Mouse (Mus musculus): ENCODE measurements around the gene Mfsd4b5. TPM values are rescaled to one million over a fixed set of nuclear protein-coding genes. Genes with fewer than 3 reads are reported as not detected.

Gene Mfsd4b5
- 0.43 and 0.80 TPM in 2 replicates for polyA plus RNA-seq (2014; fragmentation: Nextera tagmentation; extraction: Ambion mirVana)

DNA sequence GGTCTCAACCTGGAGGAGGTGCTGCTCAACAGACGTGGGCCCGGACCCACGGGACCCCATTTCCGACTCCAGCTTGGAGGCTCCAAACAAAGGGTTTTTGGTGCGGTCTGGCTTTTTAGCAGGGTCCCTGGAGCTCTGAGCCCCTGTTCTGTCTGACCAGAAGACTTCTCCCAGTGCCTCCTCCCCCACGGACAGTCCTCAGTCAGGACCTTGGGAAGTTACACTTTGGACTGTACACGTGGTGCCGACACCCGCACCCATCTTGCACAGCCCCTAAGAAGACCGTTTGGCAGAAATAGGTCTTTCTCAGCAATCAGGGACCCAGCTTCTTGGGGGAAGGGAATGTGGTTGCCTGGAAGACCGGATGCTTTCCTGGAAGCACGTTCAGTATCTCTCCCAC is at the start of gene Mfsd4b5:
TSS of gene Mfsd4b5 (minus strand) at position 181 of the 400 bp plus-strand sequence.
- Histone ChIP-seq H3K27ac (ENCODE audit: low read depth, low read length) (no peak within 1 kb of the TSS), H3K9me3 (ENCODE audit: control insufficient read depth, low read length) (no peaks in the 10 kb centered on the region), H3K27me3 (ENCODE audit: control insufficient read depth, insufficient read depth, low read length) (no peaks in the 10 kb centered on the region), H3K36me3 (ENCODE audit: control insufficient read depth, insufficient read depth, low read length) (no peaks in the 10 kb centered on the region), H3K4me2 (replicated peaks; ENCODE audit: low read depth, low read length) (no peak within 1 kb of the TSS), H3K4me3 (ENCODE audit: low read length) (no peak within 1 kb of the TSS), H3K9ac (ENCODE audit: low read depth, low read length) (no peak within 1 kb of the TSS), H3K4me1 (ENCODE audit: control insufficient read depth, insufficient read depth, low read length) (no peaks in the 10 kb centered on the region)
- WGBS: 87% methylated on average over 12 of the region's 12 CpGs
- no peak for ATAC-seq (ENCODE audit: low FRiP score, low TSS enrichment)

DNA sequence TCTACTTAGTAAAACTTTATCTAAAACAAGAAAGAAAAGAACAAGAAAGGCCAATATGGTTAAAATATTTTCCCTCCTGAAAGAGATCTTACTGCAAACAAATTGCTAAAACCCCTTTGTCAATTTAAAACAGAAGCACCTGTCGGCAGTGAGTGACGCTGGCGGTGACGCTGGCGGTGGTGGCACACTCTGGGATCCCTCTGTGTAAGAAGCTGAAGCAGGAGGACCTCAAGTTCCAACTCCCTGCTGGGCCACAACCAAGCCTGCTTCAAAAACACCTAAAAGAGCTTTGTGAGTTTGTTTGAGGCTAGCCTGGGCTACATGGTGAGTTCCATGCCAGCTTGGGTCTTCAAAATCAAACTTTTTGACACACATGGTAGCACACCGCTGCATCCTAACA is 48.5 kb upstream of the Mfsd4b5 start:
- H3K9me3 ChIP-seq (ENCODE audit: control insufficient read depth, low read length): no peaks in the 10 kb centered on the region
- H3K27ac ChIP-seq (ENCODE audit: low read depth, low read length): no peak overlapping the region
- no peak overlapping the region for H3K4me3 ChIP-seq (ENCODE audit: low read length)
- H3K9ac ChIP-seq (ENCODE audit: low read depth, low read length): no peak overlapping the region
- no peak overlapping the region for H3K4me2 ChIP-seq (replicated peaks; ENCODE audit: low read depth, low read length)
- H3K4me1 ChIP-seq (ENCODE audit: control insufficient read depth, insufficient read depth, low read length): no peaks in the 10 kb centered on the region
- ATAC-seq (ENCODE audit: low FRiP score, low TSS enrichment): no peak
- no peaks in the 10 kb centered on the region for H3K36me3 ChIP-seq (ENCODE audit: control insufficient read depth, insufficient read depth, low read length)
- H3K27me3 ChIP-seq (ENCODE audit: control insufficient read depth, insufficient read depth, low read length): no peaks in the 10 kb centered on the region
- WGBS: 97% methylated on average over 6 of the region's 6 CpGs

DNA sequence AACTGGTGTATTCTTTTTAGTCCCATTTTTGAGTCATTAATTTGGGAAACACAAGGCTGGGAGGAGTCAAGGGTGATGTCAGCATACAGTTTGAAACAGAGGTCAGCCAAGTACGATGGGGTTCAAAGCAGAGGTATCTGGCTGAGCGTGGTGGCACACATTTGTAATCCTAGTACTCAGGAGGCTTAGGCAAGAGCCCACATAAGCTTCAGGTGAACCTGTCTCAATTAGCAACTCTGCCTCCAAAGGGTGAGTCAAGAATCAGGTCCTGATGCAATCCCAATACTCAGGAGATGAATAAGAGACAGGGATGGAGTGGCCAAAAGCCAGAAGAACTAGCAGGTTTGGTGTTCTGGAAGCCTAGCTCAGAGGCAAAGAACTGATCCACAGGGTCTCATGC is 46.5 kb upstream of the Mfsd4b5 start:
- 70% methylated on average over 2 of the region's 2 CpGs for WGBS
- Histone ChIP-seq H3K36me3 (ENCODE audit: control insufficient read depth, insufficient read depth, low read length) (no peaks in the 10 kb centered on the region), H3K9me3 (ENCODE audit: control insufficient read depth, low read length) (no peaks in the 10 kb centered on the region), H3K27me3 (ENCODE audit: control insufficient read depth, insufficient read depth, low read length) (no peaks in the 10 kb centered on the region), H3K4me1 (ENCODE audit: control insufficient read depth, insufficient read depth, low read length) (no peaks in the 10 kb centered on the region), H3K4me2 (replicated peaks; ENCODE audit: low read depth, low read length) (no peak overlapping the region), H3K4me3 (ENCODE audit: low read length) (no peak overlapping the region), H3K9ac (ENCODE audit: low read depth, low read length) (no peak overlapping the region), H3K27ac (ENCODE audit: low read depth, low read length) (no peak overlapping the region)
- no peak for ATAC-seq (ENCODE audit: low FRiP score, low TSS enrichment)

DNA sequence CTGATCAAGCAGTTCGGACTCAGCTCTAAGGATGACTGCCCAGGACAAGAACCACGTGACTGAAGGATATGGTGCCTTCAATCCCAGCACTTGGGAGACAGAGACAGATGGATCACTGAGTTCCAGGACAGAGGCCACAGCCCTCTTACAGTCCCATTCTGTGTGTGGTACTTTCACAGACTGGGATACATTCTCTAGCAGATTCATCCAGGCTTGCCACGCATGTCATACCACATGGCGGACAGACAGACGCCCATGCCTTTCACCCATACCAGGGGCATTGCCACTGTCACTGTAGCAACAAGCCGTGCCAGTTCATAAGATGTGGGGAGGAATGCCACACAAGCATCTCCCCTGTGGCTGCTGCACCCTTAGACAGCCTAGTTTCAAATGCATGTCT is 44.3 kb upstream of the Mfsd4b5 start:
- no peak overlapping the region for H3K4me3 ChIP-seq (ENCODE audit: low read length)
- no peaks in the 10 kb centered on the region for H3K4me1 ChIP-seq (ENCODE audit: control insufficient read depth, insufficient read depth, low read length)
- H3K36me3 ChIP-seq (ENCODE audit: control insufficient read depth, insufficient read depth, low read length): no peaks in the 10 kb centered on the region
- peaks cover 6% of the 10 kb centered on the region; the same call in 1 of the 2 replicates for H3K9me3 ChIP-seq (ENCODE audit: control insufficient read depth, low read length)
- 90% methylated on average over 6 of the region's 6 CpGs for WGBS
- no peak overlapping the region for H3K27ac ChIP-seq (ENCODE audit: low read depth, low read length)
- no peaks in the 10 kb centered on the region for H3K27me3 ChIP-seq (ENCODE audit: control insufficient read depth, insufficient read depth, low read length)
- no peak overlapping the region for H3K4me2 ChIP-seq (replicated peaks; ENCODE audit: low read depth, low read length)
- no peak overlapping the region for H3K9ac ChIP-seq (ENCODE audit: low read depth, low read length)
- ATAC-seq (ENCODE audit: low FRiP score, low TSS enrichment): no peak

DNA sequence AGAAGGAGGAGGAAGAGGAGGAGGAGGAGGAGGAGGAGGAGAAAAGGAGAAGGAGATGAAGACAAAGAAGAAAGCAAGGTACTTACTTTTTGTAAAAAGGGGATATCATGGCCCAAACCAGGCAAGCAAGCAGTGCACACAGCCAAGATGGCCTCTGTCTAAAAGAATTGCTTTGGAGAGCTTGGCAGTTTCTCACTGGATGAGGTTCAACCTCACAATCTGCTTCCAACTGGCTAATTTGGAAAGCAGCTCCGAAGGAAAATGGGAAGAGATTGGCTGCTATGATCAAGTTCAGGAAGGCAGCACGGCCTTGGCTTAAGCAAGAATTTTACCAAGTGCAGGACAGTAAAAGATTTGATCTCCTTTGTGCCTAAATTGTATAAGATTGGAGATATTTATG is 43.2 kb upstream of the Mfsd4b5 start:
- no peaks in the 10 kb centered on the region for H3K27me3 ChIP-seq (ENCODE audit: control insufficient read depth, insufficient read depth, low read length)
- no peaks in the 10 kb centered on the region for H3K4me1 ChIP-seq (ENCODE audit: control insufficient read depth, insufficient read depth, low read length)
- no peaks in the 10 kb centered on the region for H3K36me3 ChIP-seq (ENCODE audit: control insufficient read depth, insufficient read depth, low read length)
- no peak overlapping the region for H3K4me3 ChIP-seq (ENCODE audit: low read length)
- H3K9me3 ChIP-seq (ENCODE audit: control insufficient read depth, low read length): peaks cover 6% of the 10 kb centered on the region; the same call in 1 of the 2 replicates
- 85% methylated on average over 2 of the region's 2 CpGs for WGBS
- H3K27ac ChIP-seq (ENCODE audit: low read depth, low read length): no peak overlapping the region
- H3K4me2 ChIP-seq (replicated peaks; ENCODE audit: low read depth, low read length): no peak overlapping the region
- ATAC-seq (ENCODE audit: low FRiP score, low TSS enrichment): no peak
- no peak overlapping the region for H3K9ac ChIP-seq (ENCODE audit: low read depth, low read length)

DNA sequence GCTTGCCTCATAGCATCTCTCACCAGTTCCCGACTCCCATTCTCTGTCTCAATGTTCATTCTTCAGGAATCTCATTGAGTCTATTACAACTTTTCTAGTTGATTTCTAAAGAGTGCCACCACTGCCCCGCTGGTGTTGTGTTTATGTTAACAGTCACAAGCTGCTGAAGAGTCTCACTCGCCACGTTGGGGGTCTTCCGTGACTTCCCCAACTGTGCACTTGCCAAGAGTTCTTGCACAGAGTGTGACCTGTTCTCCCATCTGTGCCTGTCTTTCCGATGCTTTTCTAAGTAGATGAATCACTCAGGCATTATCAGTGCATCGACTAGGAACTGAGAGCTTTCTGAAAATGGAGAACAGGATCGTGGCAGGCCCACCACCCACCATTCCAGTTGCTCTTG is 41.6 kb upstream of the Mfsd4b5 start:
- 81% methylated on average over 8 of the region's 8 CpGs for WGBS
- no peak overlapping the region for H3K9ac ChIP-seq (ENCODE audit: low read depth, low read length)
- H3K4me3 ChIP-seq (ENCODE audit: low read length): no peak overlapping the region
- no peaks in the 10 kb centered on the region for H3K36me3 ChIP-seq (ENCODE audit: control insufficient read depth, insufficient read depth, low read length)
- peaks cover 6% of the 10 kb centered on the region; the same call in 1 of the 2 replicates for H3K9me3 ChIP-seq (ENCODE audit: control insufficient read depth, low read length)
- no peaks in the 10 kb centered on the region for H3K4me1 ChIP-seq (ENCODE audit: control insufficient read depth, insufficient read depth, low read length)
- H3K27me3 ChIP-seq (ENCODE audit: control insufficient read depth, insufficient read depth, low read length): no peaks in the 10 kb centered on the region
- H3K4me2 ChIP-seq (replicated peaks; ENCODE audit: low read depth, low read length): no peak overlapping the region
- no peak overlapping the region for H3K27ac ChIP-seq (ENCODE audit: low read depth, low read length)
- no peak for ATAC-seq (ENCODE audit: low FRiP score, low TSS enrichment)

DNA sequence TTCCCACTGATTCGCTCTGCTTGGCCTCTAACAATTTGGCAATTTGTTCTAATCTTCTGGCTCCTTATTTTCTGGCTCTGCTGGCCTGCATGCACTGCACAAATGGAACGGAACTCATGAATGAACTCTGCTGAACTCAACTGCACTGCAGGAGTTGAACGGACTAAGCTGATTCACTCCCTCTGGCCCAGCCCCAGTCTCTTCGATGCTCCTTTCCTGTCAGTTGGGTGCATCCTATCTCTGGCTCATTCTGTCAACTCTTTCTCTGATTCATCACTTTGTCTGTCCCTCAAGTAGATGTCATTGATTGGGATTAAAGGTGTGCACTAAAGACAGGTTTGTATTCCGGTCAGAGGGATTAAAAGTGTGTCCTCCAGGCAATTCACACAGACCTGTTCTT is 40.1 kb upstream of the Mfsd4b5 start:
- no peak overlapping the region for H3K9ac ChIP-seq (ENCODE audit: low read depth, low read length)
- H3K4me3 ChIP-seq (ENCODE audit: low read length): no peak overlapping the region
- peaks cover 6% of the 10 kb centered on the region; the same call in 1 of the 2 replicates for H3K9me3 ChIP-seq (ENCODE audit: control insufficient read depth, low read length)
- ATAC-seq (ENCODE audit: low FRiP score, low TSS enrichment): no peak
- no peaks in the 10 kb centered on the region for H3K27me3 ChIP-seq (ENCODE audit: control insufficient read depth, insufficient read depth, low read length)
- H3K27ac ChIP-seq (ENCODE audit: low read depth, low read length): no peak overlapping the region
- H3K4me1 ChIP-seq (ENCODE audit: control insufficient read depth, insufficient read depth, low read length): no peaks in the 10 kb centered on the region
- H3K4me2 ChIP-seq (replicated peaks; ENCODE audit: low read depth, low read length): no peak overlapping the region
- no peaks in the 10 kb centered on the region for H3K36me3 ChIP-seq (ENCODE audit: control insufficient read depth, insufficient read depth, low read length)
- 93% methylated on average over 5 of the region's 5 CpGs for WGBS

DNA sequence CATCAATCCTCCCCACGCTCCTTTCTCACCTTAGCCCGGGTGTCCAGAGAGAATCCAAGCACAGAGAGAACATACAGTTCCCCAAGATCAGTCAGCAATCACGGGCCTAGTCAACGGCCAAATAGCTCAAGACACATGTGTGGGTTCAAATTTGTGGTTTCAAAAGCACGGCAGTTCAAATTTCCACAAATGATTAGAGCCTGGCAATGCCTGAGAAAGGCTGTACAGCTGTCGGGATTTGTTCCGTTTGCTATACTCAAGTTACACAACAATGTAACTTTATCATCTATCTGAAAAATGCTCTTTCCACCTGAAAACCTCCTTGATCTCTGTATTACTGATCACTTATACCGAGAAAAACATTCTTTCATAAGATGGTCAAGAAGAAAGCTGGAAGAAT is 39.1 kb upstream of the Mfsd4b5 start:
- Histone ChIP-seq H3K36me3 (ENCODE audit: control insufficient read depth, insufficient read depth, low read length) (no peaks in the 10 kb centered on the region), H3K27ac (ENCODE audit: low read depth, low read length) (no peak overlapping the region), H3K4me2 (replicated peaks; ENCODE audit: low read depth, low read length) (peak overlapping the region; percentile 98), H3K4me1 (ENCODE audit: control insufficient read depth, insufficient read depth, low read length) (no peaks in the 10 kb centered on the region), H3K9me3 (ENCODE audit: control insufficient read depth, low read length) (peaks cover 6% of the 10 kb centered on the region; the same call in 1 of the 2 replicates), H3K27me3 (ENCODE audit: control insufficient read depth, insufficient read depth, low read length) (no peaks in the 10 kb centered on the region), H3K4me3 (ENCODE audit: low read length) (peak overlapping the region; percentile 63), H3K9ac (ENCODE audit: low read depth, low read length) (peak overlapping the region; percentile 58; the same call in 1 of the 2 replicates)
- 50% methylated on average over 8 of the region's 8 CpGs for WGBS
- no peak; the same call in 1 of the 2 replicates for ATAC-seq (ENCODE audit: low FRiP score, low TSS enrichment)

DNA sequence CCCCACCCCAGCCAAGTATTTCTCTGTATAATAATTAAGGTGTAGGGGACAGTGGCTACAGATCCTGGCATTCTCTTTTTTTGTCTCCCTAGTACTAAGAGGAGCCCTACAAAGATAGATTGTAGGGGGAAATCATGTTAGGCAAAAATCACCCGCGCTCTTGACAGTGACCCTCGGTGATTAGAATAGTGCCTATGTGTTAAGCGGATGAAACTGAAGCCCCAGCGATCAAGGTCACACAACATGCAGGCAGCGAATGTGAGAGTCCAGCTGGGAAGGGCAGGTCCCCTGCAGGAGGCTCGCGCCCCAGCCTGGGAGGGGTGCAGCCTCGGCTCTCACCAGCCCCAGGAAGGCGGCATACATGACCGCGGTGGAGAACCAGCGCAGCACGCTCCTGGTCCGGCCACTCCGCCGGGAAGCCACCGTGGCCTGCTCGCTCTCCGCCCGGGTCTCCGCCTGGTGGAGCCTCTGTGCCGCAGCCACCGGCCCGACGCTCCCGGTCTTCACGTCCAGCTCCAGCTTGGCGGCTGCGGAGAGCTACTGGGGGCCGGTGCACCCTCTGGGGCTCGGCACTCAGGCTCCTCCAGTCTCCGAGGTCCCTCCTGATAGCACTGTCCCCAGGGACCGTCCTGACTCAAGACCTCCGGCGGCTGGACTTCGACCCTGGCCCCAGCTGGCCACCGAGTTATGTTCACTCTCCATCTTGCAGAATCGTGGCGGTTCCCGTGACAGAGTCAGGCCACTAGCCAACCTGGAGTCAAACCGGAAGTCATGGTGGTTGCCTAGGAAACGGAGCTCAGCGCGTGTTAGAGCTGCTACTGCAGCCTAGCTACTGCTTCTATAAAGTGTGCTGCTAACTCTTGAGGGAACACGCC is 38.3 kb upstream of the Mfsd4b5 start, which contains the start of gene Mfsd4b1:
TSS of gene Mfsd4b1 (minus strand) at position 715 of the 875 bp plus-strand sequence.
- peak; percentile 96 for ATAC-seq (ENCODE audit: low FRiP score, low TSS enrichment)
- H3K9me3 ChIP-seq (ENCODE audit: control insufficient read depth, low read length): peaks cover 6% of the 10 kb centered on the region; the same call in 1 of the 2 replicates
- H3K27me3 ChIP-seq (ENCODE audit: control insufficient read depth, insufficient read depth, low read length): no peaks in the 10 kb centered on the region
- H3K27ac ChIP-seq (ENCODE audit: low read depth, low read length): peak within 1 kb of the TSS; percentile 55; the same call in 1 of the 2 replicates
- H3K4me3 ChIP-seq (ENCODE audit: low read length): peak within 1 kb of the TSS; percentile 63
- H3K9ac ChIP-seq (ENCODE audit: low read depth, low read length): peak within 1 kb of the TSS; percentile 58
- no peaks in the 10 kb centered on the region for H3K4me1 ChIP-seq (ENCODE audit: control insufficient read depth, insufficient read depth, low read length)
- WGBS: 1% methylated on average over 41 of the region's 46 CpGs
- H3K36me3 ChIP-seq (ENCODE audit: control insufficient read depth, insufficient read depth, low read length): no peaks in the 10 kb centered on the region
- peak within 1 kb of the TSS; percentile 98 for H3K4me2 ChIP-seq (replicated peaks; ENCODE audit: low read depth, low read length)

Data from kidney, embryonic 14.5 days (tissue).